Mouse (Mus musculus) liver, adult 2 months (tissue): ENCODE data around the gene Gm20509.

Experiments
- CTCF ChIP-seq: fragments of 200-500 bp; IDR thresholded peaks from 2 replicates; pipeline ENCODE4 v1.5.1; 2011; ENCODE audit warnings: low read depth, low read length, control low read depth
- POLR2A ChIP-seq: fragments of 200-500 bp; IDR thresholded peaks from 2 replicates; pipeline ENCODE4 v1.6.1; 2011; ENCODE audit warnings: low read length, control low read depth; ENCODE audit not compliant: insufficient read depth; ENCODE audit errors: extremely low read depth

DNA sequence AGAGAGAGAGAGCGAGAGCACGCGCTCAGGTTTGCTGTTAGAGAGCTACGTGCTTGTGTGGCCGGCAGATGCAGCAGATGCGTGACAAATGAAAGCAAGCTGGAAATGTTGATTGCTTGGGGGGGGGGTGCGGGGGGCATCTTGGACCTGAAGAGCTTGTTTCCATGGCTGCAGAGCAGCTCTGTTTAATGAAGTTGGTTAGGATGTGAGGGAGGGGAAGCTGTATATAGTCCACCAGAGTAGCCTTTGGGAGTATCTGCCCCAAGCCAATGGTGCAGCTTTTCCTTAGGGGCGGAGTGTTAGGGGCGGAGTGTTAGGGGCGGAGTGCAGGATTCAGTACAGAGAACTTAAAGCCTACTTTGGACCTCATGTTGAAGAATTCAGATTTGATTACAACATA is 35.2 kb upstream of the Gm20509 start:
- no peak for TF ChIP-seq POLR2A
- no peak for TF ChIP-seq CTCF
